Mouse (Mus musculus) E14TG2a.4 (cell line): ENCODE measurements around the gene Eef1akmt2.
A peak's percentile ranks its signal among the peaks of the same experiment; 100 is the strongest.

Source experiments
- H3K27me3 ChIP-seq: 2 replicates; pipeline ENCODE4 v1.6.1; 2014; ENCODE audit warnings: low read length, control low read depth; ENCODE audit not compliant: insufficient read depth
- H3K36me3 ChIP-seq: 2 replicates; pipeline ENCODE4 v1.6.1; 2014; ENCODE audit warnings: low read length, control low read depth; ENCODE audit not compliant: insufficient read depth
- H3K4me1 ChIP-seq: replicated peaks from 2 replicates; pipeline ENCODE4 v1.6.1; 2014; ENCODE audit warnings: low read depth, low read length, control low read depth
- H3K4me3 ChIP-seq: replicated peaks from 2 replicates; pipeline ENCODE4 v1.5.1; 2014; ENCODE audit warnings: mild to moderate bottlenecking, low read length
- H3K9me3 ChIP-seq: 2 replicates; pipeline ENCODE4 v1.6.1; 2014; ENCODE audit warnings: low read length, control low read depth
- CTCF ChIP-seq: conservative IDR thresholded peaks from 2 replicates; pipeline ENCODE4 v1.5.1; 2014; ENCODE audit warnings: low read length
- NANOG ChIP-seq: IDR thresholded peaks from 2 replicates; pipeline ENCODE4 v1.6.1; 2014; ENCODE audit warnings: borderline replicate concordance, low read length, mixed read lengths
- POU5F1 ChIP-seq: IDR thresholded peaks from 2 replicates; pipeline ENCODE4 v1.6.1; 2014; ENCODE audit warnings: low read length, borderline replicate concordance

The Eef1akmt2 gene

DNA sequence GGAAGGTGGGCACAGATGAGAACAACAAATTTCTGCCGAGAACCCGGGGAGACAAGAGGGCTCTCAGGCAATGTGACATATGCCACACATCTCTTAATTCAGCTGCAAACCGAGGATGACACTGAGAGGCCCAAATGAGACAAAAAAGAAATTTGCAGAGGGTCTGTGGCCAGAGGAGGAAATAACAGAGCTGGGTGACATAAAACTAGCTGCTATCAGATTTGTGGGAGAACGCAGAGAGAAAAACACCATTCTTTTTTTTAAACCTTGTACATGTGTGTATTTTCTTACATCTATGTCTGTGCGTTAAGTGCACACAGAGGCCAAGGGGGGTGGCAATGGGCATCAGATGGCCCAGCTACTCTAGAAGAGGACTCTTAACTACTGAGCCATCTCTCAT, 57.3 kb downstream of the Eef1akmt2 start:
- Histone ChIP-seq H3K27me3 (peaks cover 6% of the 10 kb centered on the region; the same call in 1 of the 2 replicates), H3K4me3 (no peak overlapping the region), H3K36me3 (no peaks in the 10 kb centered on the region; the same call in none of the 2 replicates), H3K4me1 (peaks cover 28% of the 10 kb centered on the region), H3K9me3 (no peaks in the 10 kb centered on the region)
- no peak for TF ChIP-seq CTCF
- TF ChIP-seq NANOG = no peak
- TF ChIP-seq POU5F1 = no peak

DNA sequence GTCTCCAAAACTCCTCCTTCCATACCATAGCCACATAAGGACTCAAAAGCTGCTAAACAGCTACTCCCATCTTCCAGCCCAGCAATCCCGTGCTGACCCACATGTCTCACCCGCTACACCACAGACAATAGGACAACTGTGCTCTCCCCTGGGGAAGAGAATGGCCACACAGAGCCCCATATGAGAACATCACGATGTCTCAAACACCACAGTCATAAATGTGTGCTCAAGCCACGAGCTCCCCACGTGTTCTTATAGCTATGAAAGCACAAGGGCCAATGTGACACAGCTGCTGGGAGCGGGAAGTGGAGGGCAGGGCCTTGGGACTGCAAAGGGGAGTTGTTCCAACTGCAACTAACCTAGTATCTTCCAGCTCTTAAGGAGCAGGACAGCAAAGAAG, 59.0 kb downstream of the Eef1akmt2 start:
- peaks cover 26% of the 10 kb centered on the region for H3K4me1 ChIP-seq
- TF ChIP-seq CTCF = no peak
- TF ChIP-seq POU5F1 = no peak
- TF ChIP-seq NANOG = no peak
- no peak overlapping the region for H3K4me3 ChIP-seq
- H3K27me3 ChIP-seq = peaks cover 6% of the 10 kb centered on the region; the same call in 1 of the 2 replicates
- H3K36me3 ChIP-seq = no peaks in the 10 kb centered on the region; the same call in none of the 2 replicates
- no peaks in the 10 kb centered on the region for H3K9me3 ChIP-seq

DNA sequence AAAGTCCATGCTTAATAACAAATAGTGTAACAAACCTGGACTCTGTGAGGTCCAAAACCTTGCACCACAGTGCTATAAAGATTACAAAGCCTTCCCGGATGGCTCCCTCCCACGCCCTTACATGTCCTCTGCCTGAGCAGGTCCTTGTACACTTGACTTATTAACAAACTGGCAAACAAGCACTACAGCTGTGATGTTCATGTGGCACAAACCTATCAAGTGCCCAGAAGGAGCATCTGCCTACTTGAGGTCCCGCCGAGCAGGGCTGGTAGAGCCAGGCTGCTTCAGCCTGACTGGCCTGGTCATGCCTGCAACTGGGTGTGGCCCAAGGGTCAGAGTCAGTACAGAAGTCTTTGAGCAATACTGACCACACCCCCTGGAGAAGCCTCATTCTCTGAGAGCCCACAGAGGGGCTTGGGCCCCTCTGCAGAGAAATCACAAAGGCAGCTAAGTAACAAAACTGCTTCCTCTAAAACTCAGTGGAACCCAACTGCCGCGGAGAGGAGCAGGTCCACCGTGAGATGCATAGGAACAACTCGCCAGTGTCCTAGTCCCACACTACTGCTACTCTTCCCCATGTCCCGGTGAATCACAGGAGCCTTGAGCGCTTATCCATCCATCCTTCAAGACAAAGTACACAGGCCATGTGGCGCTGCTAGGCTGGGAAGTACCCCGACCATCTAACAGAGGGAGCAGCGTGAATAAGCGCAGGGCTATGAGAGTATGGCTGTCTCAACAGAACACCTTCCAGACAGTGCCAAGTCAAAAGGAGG, 61.8 kb downstream of the Eef1akmt2 start:
- Histone ChIP-seq H3K9me3 (no peaks in the 10 kb centered on the region), H3K27me3 (peaks cover 6% of the 10 kb centered on the region; the same call in 1 of the 2 replicates), H3K4me3 (peak overlapping the region; percentile 20; the same call in 1 of the 2 replicates), H3K36me3 (no peaks in the 10 kb centered on the region; the same call in 1 of the 2 replicates), H3K4me1 (peaks cover 33% of the 10 kb centered on the region)
- TF ChIP-seq CTCF = no peak
- no peak for TF ChIP-seq NANOG
- no peak for TF ChIP-seq POU5F1

DNA sequence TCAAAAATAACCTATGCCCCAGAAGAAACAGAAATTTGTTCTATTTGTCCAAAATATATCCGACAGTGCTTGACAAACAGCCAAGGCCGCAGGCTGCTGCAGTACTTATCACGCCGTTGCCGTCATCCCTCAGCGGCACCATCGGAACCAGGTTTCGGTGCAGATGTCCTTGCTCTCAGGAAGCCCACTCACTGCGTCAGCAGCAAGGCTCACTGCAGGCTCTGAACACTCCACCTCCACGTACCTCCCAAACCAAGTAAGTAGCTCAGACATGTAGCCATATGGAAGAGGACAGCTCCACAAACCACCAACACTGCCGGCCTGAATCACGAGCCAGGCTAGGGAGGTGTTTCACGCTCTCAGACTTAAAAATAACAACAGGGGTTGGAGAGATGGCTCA, 63.6 kb downstream of the Eef1akmt2 start:
- no peak for TF ChIP-seq POU5F1
- TF ChIP-seq NANOG = no peak
- TF ChIP-seq CTCF = no peak
- no peaks in the 10 kb centered on the region for H3K9me3 ChIP-seq

DNA sequence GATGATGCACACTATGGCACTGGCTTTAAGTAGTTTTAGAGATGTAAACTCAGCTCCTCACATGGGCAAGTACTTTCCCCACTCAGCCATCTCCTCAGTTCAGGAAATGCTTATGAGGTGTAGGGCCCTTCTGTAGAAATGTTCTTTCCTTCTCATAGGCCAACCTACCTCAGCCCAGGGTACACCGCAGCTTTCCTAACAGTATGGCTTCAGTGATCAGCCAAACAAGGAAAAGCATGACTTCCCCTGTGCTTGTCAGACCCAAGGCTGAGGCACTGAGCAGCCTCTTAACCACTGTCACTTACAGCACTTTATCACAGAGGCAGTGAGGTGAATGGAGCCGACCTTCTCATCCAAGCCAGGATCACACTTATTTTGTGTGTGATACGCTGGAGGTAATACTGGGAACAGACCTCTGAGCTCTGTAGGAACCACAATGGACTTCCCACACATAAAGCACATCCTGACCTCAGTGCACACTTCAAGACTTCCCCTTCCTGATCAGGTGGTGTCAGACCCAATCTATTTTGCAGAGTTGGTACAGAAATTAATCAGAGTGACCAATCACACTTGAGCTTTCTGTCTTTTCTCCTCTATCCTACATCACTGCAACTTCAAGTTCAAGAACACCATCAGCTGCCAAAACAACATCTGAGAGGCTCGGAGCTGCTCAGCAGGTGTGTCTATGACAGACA, 64.8 kb downstream of the Eef1akmt2 start:
- Histone ChIP-seq H3K4me3 (no peak overlapping the region), H3K27me3 (0 out of 2 replicates have a peak, but pooled peaks cover 2% of the 10 kb centered on the region), H3K4me1 (peaks cover 33% of the 10 kb centered on the region), H3K9me3 (no peaks in the 10 kb centered on the region), H3K36me3 (no peaks in the 10 kb centered on the region)
- TF ChIP-seq NANOG = no peak
- TF ChIP-seq CTCF = no peak
- no peak for TF ChIP-seq POU5F1

More for the DNA sequence above, 63.6 kb downstream of the Eef1akmt2 start:
- Histone ChIP-seq H3K36me3 (no peaks in the 10 kb centered on the region; the same call in 1 of the 2 replicates), H3K4me1 (peaks cover 33% of the 10 kb centered on the region), H3K27me3 (peaks cover 2% of the 10 kb centered on the region; the same call in 1 of the 2 replicates), H3K4me3 (no peak overlapping the region)

DNA sequence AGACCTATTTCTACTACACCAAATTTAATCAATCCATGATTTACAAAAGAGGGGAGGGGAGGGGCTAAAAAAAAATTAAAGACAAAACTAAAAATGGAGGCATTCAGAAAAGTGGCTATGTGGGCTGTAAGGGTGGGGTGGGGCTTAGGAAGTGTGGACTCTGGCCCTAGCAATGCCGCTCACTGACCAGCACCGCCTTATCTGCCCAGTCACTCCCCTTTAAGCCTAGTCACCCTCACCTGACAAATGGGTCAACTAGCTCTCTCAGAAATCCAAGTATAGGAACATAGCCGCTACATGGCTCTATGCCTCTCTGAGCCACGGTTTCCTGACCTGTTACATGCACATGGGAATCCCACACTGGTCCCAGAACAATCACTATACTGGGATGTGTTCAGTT, 65.5 kb downstream of the Eef1akmt2 start:
- peaks cover 34% of the 10 kb centered on the region for H3K4me1 ChIP-seq
- H3K36me3 ChIP-seq = no peaks in the 10 kb centered on the region
- H3K27me3 ChIP-seq = no peaks in the 10 kb centered on the region
- H3K9me3 ChIP-seq = no peaks in the 10 kb centered on the region
- no peak overlapping the region for H3K4me3 ChIP-seq
- TF ChIP-seq POU5F1 (no peak), NANOG (no peak), CTCF (no peak)

DNA sequence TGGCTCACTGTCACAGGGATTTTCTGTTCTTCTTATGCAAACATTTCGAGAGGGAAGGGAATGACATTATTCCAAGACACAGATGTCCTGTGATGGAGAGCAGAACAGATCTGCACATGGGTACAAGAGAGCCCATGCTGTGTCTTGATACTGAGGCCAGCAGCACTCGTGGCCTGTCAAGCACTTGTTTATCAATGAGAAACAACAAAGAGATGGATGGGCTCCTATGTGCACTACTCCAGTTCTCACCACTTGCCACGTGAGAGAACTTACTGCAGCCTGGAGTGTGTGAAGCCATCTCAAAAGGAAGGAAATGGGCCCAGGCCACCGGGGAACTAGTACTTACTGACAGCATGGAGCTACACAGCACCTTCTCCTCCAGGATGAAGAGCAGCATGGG, 66.0 kb downstream of the Eef1akmt2 start:
- Histone ChIP-seq H3K4me3 (no peak overlapping the region), H3K9me3 (no peaks in the 10 kb centered on the region), H3K27me3 (no peaks in the 10 kb centered on the region), H3K4me1 (peaks cover 34% of the 10 kb centered on the region), H3K36me3 (no peaks in the 10 kb centered on the region)
- no peak for TF ChIP-seq CTCF
- TF ChIP-seq NANOG = no peak
- no peak for TF ChIP-seq POU5F1

DNA sequence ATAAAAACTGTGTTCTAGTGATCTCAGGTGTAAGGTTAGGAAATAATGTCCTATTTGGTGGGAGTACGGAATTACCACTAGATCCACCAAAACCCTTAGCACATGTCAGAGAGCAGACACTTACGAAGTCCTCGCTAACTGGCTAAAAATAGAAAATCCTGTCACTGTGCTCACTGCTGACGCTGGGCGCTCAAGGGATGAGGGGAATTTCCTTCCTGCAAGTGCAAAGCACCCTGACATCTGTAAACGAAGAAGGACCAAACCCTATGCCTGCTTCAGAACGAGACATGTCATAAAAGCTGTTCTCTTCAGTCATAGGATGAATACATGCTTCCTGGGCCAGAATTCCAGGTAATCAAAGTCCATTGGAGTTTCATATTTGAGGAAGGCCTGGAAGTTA, 66.5 kb downstream of the Eef1akmt2 start:
- TF ChIP-seq CTCF = no peak
- no peak for TF ChIP-seq NANOG
- no peak for TF ChIP-seq POU5F1
- Histone ChIP-seq H3K36me3 (no peaks in the 10 kb centered on the region), H3K27me3 (no peaks in the 10 kb centered on the region), H3K4me1 (peaks cover 34% of the 10 kb centered on the region), H3K9me3 (no peaks in the 10 kb centered on the region), H3K4me3 (no peak overlapping the region)
